Mouse (Mus musculus): ENCODE data around the gene Slc27a3.

DNA sequence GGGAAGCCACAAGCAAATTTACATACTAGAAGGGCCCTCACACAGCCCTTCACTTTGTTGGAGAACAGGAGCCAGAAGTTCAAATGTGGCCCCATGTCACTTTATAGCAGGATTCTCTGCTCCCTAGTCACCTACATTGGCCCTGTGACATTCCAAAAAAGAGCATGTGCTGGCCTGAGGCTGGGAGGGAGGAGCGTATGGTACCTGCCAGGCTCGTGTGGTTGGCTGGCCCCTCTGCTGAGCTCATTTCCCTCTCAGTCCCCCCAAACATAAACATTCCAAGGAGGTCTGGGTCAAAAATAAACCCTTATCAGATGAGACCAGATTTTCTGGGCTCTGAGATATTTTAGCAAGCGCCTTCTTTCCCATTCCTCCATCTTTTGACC, 23.3 kb upstream of the Slc27a3 start:
- TF ChIP-seq CTCF (IDR thresholded peaks at IDR 0.05; ENCODE audit: extremely low read depth, insufficient read length, insufficient replicate concordance, low read depth, low read length) (no peak), POLR2A (IDR thresholded peaks at IDR 0.05; ENCODE audit: low read depth, low read length) (no peak)
